Mouse (Mus musculus) ES-Bruce4 (cell line): ENCODE measurements around the gene Bpi.

Experiments
- CTCF ChIP-seq: IDR thresholded peaks from one replicate; pipeline ENCODE4 v1.8.1; 2011; ENCODE audit warnings: low read depth, low read length
- EP300 ChIP-seq: IDR thresholded peaks from 2 replicates; pipeline ENCODE4 v1.6.1; 2011; ENCODE audit warnings: low read depth, low read length; ENCODE audit not compliant: insufficient read depth
- POLR2A ChIP-seq: IDR thresholded peaks from one replicate; pipeline ENCODE4 v1.8.1; 2011; ENCODE audit warnings: low read length; ENCODE audit not compliant: insufficient read depth

DNA sequence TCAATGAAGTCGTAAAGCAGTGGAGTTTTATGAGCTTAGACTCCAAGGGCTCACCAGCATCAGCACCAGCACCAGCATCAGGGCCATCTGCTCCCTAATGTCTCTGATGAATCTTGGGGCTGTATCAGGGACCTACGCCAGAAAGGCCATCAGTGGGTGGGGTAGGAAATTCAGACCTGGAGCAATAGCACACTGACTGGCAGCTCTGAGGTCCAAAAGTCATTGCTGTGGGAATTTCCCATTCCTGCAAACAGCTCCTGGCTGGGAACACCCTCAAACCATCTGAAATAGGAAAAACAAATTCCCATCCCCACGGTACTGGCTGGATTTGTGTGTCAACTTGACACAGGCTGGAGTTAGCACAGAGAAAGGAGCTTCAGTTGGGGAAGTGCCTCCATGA lies 44.9 kb downstream of the Bpi start:
- TF ChIP-seq CTCF: no peak
- no peak for TF ChIP-seq POLR2A
- no peak for TF ChIP-seq EP300
